Mouse (Mus musculus) natural killer cell, adult 2 months (primary cell): ENCODE results near the gene Stard3.
A peak's percentile ranks its signal among the peaks of the same experiment; 100 is the strongest.
"Not testable (repeated sequence)": the region's sequence is repeated elsewhere in the genome, so short reads cannot be mapped to it uniquely, and the experiment has no call there.

ENCODE experiments used
- DNase-seq, 2 experiments: peaks; one replicate each; pipeline ENCODE4 v3.0.0; 2022; ENCODE audit warnings: low spot score in 2 of 2

Gene Stard3

DNA sequence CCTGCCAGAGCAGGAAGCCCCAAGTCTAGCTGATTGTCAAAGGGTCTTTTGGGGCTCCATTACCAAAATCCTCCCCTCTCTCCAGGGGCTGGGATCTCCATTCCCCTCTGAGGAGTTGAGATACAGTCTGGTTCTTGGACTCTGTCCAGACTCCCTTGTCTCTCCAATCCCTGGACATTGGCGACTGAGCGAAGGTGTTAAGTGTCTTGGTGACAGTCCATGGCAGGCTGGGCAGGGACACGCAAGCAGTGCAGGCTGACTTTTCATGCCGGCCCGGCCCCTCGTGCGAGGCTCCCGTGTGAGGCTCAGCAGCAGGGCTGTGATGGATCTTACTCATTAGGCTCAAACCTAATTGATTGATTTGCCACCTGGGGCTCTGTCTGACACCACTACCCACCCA is 16.1 kb downstream of the Stard3 start:
- no peak for DNase-seq

DNA sequence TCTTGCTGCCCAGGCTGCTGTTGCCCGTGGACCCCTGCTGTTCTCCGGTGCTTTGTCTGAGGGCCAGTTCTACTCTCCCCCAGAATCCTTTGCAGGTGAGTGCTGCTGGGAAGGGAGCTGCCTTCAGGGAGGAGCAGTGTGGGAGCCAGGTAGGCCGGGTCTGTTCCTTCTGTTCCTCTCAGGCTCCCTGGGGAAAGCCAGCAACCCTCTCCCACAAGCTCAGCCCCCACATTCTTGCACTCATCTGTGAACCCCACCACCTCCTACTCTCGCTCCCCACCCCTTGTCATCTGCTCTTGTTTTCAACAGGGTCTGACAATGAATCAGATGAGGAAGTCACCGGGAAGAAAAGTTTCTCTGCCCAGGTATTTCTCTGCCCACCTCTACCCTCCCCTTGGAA is 18.6 kb downstream of the Stard3 start:
- DNase-seq: no peak

DNA sequence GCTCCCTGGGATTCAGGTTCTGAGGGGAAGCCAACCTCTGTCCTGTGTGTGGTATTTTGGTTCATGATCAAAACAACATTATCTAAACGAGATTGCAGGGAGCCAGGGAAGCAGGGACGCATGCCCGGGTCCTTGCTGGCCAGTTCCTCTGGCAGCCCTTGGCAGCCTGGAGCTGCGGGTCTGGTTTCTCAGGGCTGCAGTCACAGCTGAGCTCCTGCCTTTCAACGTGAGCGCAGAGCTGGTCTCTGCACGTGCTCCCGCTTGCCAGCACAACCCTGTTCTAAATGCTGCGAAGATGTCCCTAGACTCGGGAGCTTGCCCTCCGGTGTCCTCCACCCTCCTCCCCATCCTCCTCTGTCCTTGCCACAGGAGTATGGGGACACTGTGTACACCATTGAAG is 19.6 kb downstream of the Stard3 start:
- DNase-seq: no peak

DNA sequence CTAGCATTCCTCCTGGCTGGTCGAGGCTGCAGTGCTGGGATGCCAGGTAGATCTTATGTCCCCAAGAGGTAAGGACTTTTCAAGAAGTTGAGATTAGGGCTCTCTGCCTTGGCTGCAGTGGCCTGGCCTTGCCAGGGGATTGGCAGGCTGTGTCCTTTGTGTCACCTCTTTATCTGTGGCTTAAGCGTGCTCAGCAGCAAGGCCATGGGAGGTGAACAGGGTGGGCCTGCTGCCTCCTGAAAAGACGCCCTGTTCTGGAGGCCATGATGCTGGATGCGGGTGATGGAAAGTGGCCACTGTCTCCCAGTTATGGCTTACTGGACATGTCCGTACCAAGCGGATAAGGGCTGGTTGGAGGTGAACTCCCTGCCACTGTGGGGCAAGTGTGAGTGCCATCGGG is 21.2 kb downstream of the Stard3 start:
- no peak for DNase-seq

DNA sequence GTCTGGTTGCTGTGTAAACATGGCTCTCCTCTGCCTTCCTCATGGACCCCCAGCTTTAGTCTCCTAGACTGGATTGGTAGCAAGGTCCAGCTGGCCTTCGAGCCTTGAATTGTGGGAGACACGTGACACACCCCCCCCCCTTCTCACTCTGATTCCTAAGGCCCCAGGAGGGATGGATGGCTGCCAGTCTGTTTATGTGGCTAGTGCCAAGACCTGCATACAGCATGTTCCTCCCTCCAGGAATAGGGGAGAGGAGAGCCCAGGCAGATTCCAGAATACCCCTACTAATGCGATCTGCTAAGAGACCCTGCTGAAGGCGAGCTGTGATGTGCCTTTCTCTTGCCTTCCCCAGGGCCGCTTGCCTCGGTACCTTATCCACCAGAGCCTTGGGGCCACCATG is 21.9 kb downstream of the Stard3 start:
- DNase-seq: no peak

DNA sequence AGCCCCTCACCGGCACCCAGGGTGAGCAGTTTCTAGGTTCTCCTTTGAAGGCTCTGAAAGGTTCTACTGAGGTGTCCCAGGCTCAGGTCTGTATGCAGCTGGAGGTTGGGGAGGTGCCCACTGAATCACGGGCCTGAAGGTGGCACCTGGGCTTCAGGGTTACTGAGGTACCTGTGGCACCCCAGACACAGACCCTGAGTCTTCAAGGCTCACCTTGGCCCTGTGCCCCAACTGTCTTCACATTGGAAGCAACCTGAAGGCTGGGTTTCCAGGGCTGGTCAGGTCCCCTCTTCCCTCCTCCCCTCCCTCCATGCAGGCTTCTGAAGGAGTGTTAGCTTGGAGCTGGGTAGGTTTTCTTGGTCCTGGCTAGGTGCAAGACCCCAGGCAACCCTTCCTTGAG is 23.5 kb downstream of the Stard3 start:
- no peak for DNase-seq

DNA sequence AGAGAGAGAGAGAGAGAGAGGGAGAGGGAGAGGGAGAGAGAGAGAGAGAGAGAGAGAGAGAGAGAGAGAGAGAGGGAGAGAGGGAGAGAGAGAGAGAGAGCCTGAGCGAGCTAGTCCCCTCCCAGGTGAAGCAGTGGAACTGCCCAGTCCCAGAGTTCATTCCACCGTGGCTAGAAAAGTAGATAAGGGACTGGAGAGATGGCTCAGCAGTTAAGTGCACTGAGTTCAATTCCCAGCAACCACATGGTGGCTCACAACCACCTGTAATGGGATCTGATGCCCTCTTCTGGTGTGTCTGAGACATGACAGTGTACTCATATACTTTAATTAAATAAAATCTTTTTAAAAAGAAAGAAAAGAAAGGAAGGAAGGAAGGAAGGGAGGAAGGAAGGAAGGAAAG is 24.2 kb downstream of the Stard3 start:
- not testable (repeated sequence) for DNase-seq

DNA sequence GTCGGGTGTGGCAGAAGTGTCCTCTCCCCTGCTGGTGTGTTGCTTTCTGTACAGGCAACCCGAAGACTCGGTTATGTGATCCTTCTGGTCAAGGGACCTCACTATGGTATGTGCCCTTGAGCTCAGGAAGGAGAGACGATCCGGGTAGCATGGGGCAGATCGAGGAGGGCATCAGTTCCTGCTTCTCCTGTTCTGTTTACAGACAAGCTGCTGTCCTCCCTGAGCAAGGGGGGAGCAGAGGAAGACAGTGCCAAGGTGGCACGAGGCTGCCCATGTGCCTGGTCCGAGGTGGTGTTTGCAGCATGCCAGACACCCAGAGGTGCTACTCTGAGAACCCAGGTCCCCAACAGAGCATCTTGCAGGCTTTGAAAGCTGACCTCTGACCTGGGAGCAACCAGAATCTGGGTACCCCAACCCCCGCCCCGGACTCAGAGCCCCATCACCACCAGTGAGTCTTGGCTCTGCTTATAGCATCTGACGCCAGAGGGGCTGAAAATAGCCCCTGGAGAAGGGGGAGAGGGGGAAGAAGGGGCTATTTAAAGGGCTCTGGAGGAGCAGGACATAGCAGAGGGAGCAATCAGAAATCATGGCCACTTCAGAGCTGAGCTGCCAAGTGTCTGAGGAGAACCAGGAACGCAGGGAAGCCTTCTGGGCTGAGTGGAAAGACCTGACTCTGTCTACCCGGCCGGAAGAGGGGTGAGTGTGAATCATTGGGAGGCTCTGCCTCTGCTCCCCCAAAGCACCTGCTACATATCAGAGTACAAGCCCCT is 25.3 kb downstream of the Stard3 start, which contains the start of gene Tcap:
Gene Tcap (plus strand): TSS at position 551 of the 770 bp plus-strand sequence.
- DNase-seq: no peak

DNA sequence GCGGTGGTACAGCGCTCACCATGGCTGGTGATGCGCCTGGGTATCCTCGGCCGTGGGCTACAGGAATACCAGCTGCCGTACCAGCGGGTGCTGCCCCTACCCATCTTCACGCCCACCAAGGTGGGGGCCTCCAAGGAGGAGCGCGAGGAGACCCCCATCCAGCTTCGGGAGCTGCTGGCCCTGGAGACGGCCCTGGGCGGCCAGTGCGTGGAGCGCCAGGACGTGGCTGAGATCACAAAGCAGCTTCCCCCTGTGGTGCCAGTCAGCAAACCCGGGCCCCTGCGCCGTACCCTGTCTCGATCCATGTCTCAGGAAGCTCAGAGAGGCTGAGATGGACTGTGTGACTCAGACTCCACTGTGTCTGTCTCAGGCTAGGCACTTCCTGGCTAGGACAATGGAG is 26.0 kb downstream of the Stard3 start:
- no peak for DNase-seq

DNA sequence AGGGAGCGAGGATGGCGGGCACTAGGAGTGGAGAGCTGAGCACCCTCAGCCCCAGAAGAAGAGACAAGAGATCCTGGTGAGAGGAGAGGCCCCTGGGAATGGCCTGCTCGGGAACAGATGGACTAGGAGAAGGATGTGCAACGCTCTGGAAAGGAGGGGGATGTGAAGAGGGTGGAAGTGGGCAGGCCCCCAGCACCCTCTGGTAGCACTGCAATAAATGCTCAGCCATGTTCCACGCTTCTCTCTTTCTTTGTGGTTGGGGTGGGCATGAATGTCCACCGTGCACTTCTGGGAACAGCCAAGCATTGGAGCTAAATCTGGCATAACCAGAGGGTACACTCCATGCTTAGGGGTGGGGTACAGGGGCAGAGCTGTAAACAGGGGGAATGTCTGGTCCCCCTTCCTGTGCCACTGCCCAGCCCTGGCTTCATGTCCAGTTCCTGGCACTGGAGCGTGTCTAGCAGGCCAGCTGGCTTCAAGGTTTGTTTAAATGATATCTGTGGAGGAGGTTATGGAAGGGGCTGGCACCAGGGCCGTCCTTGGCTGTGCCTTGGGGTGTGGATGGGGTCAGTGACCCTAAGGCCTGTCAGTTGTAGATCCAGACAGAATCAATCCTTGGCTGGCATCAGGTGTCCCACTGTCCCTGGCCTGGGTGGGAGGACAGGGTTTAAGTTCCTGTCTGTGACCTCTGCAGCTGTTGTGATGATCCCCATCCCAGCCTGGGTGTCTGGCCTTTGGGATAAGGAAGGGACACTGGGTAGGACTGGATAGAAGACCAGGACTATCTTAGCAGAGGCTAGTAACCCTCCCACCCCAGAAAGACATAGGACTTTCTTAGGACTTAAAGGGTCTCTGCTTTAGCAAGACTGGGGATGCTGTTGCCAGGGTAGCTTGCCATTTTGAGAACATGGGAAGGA is 26.8 kb downstream of the Stard3 start:
- no peak for DNase-seq

DNA sequence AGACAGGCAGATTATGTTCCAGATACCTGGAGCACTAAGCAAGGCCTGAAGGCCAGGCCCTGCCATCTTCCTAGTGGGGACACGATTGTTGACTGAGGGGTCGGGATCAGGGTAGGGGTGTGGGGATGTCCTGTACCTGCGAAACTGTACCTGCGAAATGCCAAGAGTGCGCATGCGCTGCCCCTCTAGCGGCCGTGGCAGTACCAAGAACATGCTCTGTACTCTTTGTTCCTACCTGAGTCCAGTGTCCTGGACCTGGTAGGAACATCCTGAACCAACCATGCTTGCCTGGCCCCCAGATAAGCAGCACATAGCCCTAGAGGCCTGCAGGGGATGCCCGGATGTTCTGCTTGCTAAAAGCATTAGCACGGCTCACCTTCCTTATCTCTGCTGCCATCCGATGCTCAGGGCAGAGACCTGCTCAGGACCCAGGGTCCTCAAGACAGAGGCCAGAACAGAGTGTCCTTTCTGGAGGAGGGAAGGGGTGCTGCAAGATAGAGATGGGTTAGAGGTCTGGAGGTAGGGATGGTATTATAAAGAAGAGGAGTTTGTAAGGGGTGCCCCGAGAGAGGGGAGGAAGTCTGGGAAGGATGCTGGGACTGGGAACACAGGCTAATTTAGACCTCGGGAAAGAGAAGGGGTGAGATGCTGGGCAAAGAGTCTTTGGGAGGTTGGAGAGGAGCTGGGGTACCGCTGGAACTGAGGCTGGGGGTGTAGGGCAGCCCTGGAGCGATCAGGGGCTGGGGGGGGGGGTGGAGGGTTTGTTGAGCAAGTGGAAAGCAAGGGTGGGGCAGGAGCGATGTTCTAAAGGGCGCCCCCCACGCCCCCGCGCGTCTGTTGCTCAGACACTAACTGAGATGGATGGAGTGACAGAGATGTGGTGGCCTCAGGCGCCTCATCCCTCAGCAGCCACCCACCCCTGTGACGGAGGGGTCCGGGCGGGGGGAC is 27.7 kb downstream of the Stard3 start, which contains the start of gene Pnmt:
Gene Pnmt (plus strand): TSS at position 813 of the 948 bp plus-strand sequence.
- DNase-seq: no peak

DNA sequence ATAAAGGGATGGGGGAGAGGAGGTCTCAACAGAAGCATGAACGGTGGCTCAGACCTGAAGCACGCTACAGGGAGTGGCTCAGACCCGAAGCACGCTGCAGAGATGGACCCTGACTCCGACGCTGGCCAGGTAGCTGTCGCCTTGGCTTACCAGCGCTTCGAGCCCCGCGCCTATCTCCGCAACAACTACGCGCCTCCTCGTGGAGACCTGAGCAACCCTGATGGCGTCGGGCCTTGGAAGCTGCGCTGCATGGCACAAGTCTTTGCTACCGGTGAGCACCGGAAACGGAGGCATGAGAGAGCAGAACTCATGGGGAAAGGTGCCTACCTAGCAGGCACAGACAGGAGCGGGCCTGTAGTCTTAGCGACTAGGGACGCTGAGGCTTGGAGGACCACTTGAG is 28.4 kb downstream of the Stard3 start:
- no peak for DNase-seq

DNA sequence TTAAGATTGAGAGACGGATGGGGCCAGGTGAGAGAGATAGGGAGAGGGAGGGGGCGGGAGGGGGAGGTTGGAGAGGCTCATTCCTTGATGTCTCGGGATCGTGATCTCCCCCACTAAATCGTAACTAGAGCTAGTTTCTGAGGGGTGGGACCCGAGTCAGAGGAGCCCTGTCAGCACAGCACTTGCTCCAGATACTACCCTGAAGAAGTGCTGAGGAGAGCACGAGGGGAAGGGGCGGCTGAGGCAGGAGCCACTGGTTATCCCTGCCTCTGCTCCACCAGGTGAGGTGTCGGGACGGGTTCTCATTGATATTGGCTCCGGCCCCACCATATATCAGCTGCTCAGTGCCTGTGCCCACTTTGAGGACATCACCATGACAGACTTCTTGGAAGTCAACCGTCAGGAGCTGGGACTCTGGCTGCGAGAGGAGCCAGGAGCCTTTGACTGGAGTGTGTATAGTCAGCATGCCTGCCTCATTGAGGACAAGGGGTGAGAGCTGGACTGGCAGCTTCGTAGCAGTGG is 28.9 kb downstream of the Stard3 start:
- DNase-seq: no peak

DNA sequence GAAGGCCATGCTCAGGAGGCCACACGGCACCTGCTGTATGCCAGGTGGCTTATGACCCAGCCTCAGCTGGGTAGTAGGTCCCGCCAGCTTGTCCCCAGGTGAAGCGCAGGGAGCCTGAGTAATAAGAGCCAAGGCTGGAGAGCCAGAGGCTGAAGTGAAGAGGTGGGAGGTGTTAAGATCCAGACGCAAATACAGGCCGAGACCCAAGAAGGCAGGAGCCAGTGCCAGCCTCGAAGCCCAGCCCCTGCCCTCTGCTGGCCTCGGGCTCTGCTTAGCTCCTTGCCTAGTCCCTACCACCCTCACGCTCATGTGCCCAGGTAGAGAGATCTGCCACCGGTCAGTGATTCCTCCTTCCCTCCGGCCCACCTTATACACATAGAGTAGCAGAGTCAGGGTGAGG is 30.1 kb downstream of the Stard3 start:
- no peak for DNase-seq

DNA sequence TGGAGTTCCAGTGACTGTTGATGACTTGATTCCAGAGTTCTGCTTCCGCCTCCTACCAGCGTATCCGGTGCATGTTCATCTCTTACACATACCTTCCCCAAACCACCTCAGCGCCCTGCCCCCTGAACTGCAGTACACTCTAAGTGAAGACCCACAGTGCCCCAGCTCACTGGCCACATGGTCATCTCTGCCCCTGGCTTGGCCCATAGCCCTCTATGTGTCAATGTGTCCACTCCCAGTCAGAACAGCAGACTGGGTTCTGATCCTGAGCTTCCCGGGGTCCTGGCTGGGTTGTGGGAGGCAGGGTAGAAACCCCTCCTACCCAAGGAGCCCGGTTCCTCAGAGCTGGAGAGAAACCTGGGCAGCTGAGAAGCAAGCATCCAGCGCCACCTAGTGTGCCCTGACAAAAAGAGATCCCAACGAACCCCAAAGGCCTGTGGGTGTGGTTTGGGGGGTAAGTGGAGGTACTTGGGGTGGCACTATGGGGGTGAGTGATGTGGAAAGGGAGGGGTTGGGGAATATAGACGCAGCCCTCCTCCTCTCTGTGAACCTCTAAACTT is 31.1 kb downstream of the Stard3 start:
- DNase-seq: peak in 1 of 2 experiments; percentile 33

DNA sequence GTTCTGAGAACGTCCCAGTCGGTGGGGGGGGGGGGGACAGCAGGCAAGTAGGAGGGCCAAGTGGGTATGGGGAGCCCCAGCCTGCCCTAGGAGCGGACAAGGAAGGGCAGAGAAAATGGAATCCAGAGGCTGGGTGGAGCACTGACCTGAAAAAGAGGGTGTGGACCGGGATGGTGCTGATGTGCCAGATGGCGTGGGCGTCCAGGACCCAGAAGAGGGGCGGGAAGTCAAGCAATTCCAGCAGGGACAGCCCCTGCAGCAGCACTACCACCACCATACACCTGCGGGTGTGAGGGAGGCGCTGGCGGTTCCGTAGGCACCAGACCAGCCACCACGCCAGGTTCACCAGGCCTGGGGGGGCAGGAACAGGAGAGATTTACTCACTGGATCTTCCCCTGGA is 32.0 kb downstream of the Stard3 start:
- no peak for DNase-seq

DNA sequence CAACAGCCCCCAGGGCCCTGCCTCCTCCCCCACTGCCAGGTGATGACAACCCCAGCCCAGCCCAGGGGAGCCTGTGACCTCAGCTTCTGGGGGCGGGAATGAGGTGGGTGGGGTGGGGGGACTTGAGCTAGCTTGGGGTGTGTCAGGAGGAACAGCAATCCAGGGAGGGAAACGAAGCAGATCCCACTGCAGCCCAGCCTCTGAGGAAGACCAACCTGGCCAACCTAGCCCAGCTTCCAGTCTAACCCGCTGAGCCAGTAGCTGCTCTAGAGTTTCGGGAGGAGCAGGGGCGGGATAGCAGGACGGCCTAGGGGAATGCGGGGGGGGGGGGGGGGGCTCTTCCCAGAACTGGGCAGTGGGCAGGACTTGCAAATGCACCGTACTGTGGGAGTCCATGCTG is 33.9 kb downstream of the Stard3 start:
- no peak for DNase-seq

DNA sequence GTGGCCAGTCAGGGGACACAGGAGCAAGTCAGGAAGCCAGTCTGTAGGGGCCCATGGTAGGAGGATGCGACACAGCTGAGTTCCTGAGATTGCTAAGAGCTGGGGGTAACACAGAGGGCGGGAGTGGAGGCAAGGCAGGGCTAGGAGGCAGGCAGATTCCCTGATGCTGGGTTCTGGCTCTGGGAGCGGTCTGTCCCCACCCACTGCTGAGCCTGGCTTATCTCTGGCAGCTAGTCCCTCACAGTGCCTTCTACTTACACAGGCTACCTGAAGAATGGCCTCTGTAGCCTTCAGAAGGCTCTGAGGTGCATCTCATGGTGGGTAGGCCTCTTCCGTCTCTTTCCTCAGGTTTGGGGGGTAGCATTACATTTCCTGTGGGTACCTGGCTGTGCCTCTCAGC is 34.5 kb downstream of the Stard3 start:
- DNase-seq: no peak

DNA sequence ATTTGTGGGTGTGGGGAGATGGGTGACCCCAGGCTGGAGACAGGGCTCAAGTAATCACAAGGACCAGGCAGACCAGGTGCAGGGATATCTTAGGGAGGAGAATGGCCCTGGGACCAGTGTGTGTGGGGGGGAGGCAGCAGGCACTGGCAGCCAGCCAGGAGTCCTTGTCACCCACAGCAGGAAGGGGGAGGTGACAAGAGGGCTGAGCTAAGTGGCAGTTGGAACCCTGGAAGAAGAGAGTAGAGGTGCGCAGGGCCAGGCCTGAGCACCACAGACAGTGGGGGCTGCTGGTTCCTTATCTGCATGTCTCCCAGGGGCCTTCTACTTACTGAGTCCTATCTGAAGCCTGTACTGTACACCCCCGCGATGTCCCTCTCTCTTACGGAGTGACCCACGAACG is 35.1 kb downstream of the Stard3 start:
- DNase-seq: peak; percentile 63 to 73

DNA sequence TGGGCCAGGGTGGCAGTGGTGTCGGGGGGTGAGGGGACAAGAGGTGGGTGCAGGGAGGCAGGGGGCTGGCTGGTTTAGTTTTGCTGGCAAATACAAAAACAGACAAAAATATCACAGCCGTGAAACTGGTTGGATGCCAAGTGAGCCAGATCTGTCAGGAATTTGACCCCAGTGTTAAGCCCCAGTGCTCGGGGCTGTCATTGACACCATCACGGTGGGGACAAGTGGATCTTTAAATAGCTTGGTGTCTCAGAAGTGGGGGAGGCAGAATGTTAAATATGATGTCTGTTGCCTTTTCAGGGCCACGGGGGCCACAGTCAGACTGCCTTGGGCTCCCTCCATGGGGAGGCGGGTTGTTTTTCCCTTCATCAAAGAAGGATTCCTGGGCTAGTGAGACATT is 36.1 kb downstream of the Stard3 start:
- no peak for DNase-seq

DNA sequence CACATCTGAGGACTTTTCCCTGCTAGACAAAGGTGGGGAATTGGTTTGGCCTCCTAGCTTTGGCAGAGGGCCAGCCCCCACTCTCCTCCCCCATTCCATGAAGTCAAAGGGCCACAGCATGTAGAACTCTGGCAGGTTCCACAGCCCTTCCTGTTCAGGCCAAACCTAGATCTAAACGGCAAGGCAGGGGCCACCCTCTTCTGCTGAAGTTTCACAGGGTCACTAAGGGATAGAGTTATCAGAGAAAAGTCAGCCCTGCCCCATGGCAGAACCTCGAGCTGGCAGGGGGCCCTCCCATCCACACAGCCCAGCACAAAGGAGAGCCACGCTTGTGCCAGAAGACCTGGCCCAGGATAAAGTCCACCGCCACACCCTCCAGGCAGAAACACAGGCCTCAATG is 36.9 kb downstream of the Stard3 start:
- DNase-seq: no peak
